Mouse (Mus musculus): ENCODE measurements around the gene Ptprk. TPM values are rescaled to one million over a fixed set of nuclear protein-coding genes. Genes with fewer than 3 reads are reported as not detected.

The Ptprk gene
- polyA plus RNA-seq, 1 experiment from 2014 or later: 29.6 TPM

DNA sequence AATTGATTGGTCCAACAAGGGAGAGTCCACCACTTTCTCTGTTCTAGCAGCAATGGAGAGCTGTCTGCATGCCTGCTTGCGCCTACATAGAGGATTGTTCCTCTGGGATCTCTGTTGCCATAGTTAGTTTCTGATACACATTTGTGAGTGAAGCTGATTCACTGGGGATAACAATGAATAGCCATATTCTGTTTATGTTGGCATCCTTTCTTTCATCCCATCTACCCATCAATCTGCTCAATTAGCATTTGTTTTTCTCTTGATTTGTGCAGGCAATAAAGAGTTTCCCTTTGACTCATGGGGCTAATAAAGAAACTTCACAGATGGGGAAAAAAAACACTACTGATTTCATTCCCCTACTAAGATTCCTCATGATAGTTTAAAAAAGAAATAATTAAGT lies 423.2 kb downstream of the Ptprk start:
- H3K27me3 ChIP-seq (ENCODE audit: low read depth, poor library complexity, severe bottlenecking): no peaks in the 10 kb centered on the region
- H3K4me1 ChIP-seq: peaks cover 17% of the 10 kb centered on the region
- no peaks in the 10 kb centered on the region for H3K36me3 ChIP-seq
- H3K9me3 ChIP-seq (replicated peaks): no peaks in the 10 kb centered on the region
- 85% methylated on average over 1 of the region's 1 CpGs for WGBS
- H3K4me3 ChIP-seq: no peak overlapping the region
- DNase-seq (ENCODE audit: low spot score): no peak
- no peak overlapping the region for H3K27ac ChIP-seq (replicated peaks)

- H3K4me3 ChIP-seq: no peak overlapping the region
- WGBS: 83% methylated on average over 3 of the region's 3 CpGs
- no peaks in the 10 kb centered on the region for H3K36me3 ChIP-seq
These were observed 423.9 kb downstream of the Ptprk start for GRCm38 (mm10) chr10:28498504-28498903.

GRCm38 (mm10) chr10:28513601-28514000 lies 439.0 kb downstream of the Ptprk start:
- H3K27me3 ChIP-seq (ENCODE audit: low read depth, poor library complexity, severe bottlenecking): no peaks in the 10 kb centered on the region
- WGBS: 98% methylated on average over 2 of the region's 2 CpGs
- no peak overlapping the region for H3K27ac ChIP-seq (replicated peaks)
- H3K4me1 ChIP-seq: no peaks in the 10 kb centered on the region
- H3K36me3 ChIP-seq: no peaks in the 10 kb centered on the region
- no peak overlapping the region for H3K4me3 ChIP-seq
- DNase-seq (ENCODE audit: low spot score): no peak
- H3K9me3 ChIP-seq (replicated peaks): no peaks in the 10 kb centered on the region

More at GRCm38 (mm10) chr10:28498504-28498903, 423.9 kb downstream of the Ptprk start:
- no peaks in the 10 kb centered on the region for H3K27me3 ChIP-seq (ENCODE audit: low read depth, poor library complexity, severe bottlenecking)
- H3K9me3 ChIP-seq (replicated peaks): no peaks in the 10 kb centered on the region
- H3K4me1 ChIP-seq: peaks cover 10% of the 10 kb centered on the region
- no peak for DNase-seq (ENCODE audit: low spot score)
- no peak overlapping the region for H3K27ac ChIP-seq (replicated peaks)

DNA sequence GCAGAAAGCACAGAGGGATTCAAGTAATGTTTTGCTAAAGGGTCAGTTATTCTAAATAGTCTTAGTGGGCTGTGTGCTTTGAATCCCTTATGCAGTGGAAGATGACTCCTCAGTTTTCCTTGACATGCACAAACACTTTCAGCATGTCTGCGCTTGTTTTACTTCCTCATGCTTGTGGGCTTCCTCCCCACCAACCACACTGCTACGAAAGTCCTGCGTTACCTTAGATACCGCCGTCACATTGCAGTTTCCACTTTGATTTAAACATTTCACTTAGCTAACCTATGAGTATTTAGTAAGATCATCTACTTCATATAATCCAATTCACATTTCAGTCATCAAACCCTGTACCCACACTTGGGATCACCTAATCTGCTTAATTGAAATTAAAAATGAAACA lies 441.5 kb downstream of the Ptprk start:
- WGBS: 89% methylated on average over 5 of the region's 5 CpGs
- H3K4me1 ChIP-seq: no peaks in the 10 kb centered on the region
- no peak overlapping the region for H3K4me3 ChIP-seq
- no peak for DNase-seq (ENCODE audit: low spot score)
- no peaks in the 10 kb centered on the region for H3K9me3 ChIP-seq (replicated peaks)
- no peaks in the 10 kb centered on the region for H3K36me3 ChIP-seq
- H3K27me3 ChIP-seq (ENCODE audit: low read depth, poor library complexity, severe bottlenecking): no peaks in the 10 kb centered on the region
- no peak overlapping the region for H3K27ac ChIP-seq (replicated peaks)

DNA sequence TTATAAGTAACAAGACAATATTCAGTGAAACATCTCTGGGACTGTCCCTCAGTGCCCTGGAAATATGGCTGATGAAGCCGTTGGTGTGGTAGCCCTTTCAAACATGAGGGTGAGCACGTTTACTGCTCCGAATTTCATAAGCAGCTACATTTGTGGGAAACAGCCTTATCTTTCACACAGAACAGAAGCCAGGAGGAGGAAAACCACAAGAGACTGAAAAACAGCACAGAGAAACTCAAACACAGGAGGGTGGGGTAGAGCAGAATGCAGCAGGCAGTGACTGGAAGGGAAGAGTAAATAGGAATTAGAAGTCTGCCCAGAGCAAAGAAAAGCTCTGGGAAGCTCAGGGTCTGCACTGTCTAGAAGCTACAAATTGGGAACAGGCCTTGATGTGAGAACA lies 443.7 kb downstream of the Ptprk start:
- no peak for DNase-seq (ENCODE audit: low spot score)
- Histone ChIP-seq H3K36me3 (no peaks in the 10 kb centered on the region), H3K27ac (replicated peaks) (no peak overlapping the region), H3K4me1 (no peaks in the 10 kb centered on the region), H3K27me3 (ENCODE audit: low read depth, poor library complexity, severe bottlenecking) (no peaks in the 10 kb centered on the region), H3K4me3 (no peak overlapping the region), H3K9me3 (replicated peaks) (no peaks in the 10 kb centered on the region)
- 73% methylated on average over 3 of the region's 3 CpGs for WGBS

DNA sequence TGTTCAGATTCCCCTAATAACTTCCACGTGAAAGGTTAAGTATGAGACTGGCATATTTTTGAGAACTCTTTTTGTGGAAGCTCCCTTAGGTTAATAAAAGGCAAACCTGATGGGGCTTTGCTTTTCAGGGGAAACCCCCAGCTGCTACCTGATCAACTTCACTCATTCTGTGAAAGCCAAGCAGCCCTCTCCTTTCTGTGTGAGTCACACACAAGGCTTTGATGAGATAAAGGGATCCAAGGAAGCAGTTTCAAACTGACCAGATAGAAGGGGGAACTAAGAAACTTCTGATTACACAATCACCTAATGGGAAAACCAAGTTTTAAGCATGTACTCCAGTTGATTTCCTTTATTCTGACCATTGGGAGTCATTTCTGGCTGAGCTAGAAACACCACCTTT lies 445.2 kb downstream of the Ptprk start:
- WGBS: 78% methylated on average over 1 of the region's 1 CpGs
- Histone ChIP-seq H3K27me3 (ENCODE audit: low read depth, poor library complexity, severe bottlenecking) (no peaks in the 10 kb centered on the region), H3K4me1 (no peaks in the 10 kb centered on the region), H3K27ac (replicated peaks) (no peak overlapping the region), H3K4me3 (no peak overlapping the region), H3K36me3 (no peaks in the 10 kb centered on the region), H3K9me3 (replicated peaks) (no peaks in the 10 kb centered on the region)
- no peak for DNase-seq (ENCODE audit: low spot score)

- H3K36me3 ChIP-seq: no peaks in the 10 kb centered on the region
- no peaks in the 10 kb centered on the region for H3K4me1 ChIP-seq
- H3K9me3 ChIP-seq (replicated peaks): no peaks in the 10 kb centered on the region
- no peak for DNase-seq (ENCODE audit: low spot score)
- H3K4me3 ChIP-seq: no peak overlapping the region
- 93% methylated on average over 14 of the region's 14 CpGs for WGBS
- no peak overlapping the region for H3K27ac ChIP-seq (replicated peaks)
- H3K27me3 ChIP-seq (ENCODE audit: low read depth, poor library complexity, severe bottlenecking): no peaks in the 10 kb centered on the region
These were observed 449.5 kb downstream of the Ptprk start for GRCm38 (mm10) chr10:28523992-28524735.

- Histone ChIP-seq H3K36me3 (no peaks in the 10 kb centered on the region), H3K4me3 (no peak overlapping the region), H3K27ac (replicated peaks) (no peak overlapping the region), H3K9me3 (replicated peaks) (no peaks in the 10 kb centered on the region), H3K27me3 (ENCODE audit: low read depth, poor library complexity, severe bottlenecking) (no peaks in the 10 kb centered on the region), H3K4me1 (no peaks in the 10 kb centered on the region)
- DNase-seq (ENCODE audit: low spot score): no peak
- WGBS: 89% methylated on average over 4 of the region's 4 CpGs
These were observed 466.0 kb downstream of the Ptprk start for GRCm38 (mm10) chr10:28540595-28540994.

DNA sequence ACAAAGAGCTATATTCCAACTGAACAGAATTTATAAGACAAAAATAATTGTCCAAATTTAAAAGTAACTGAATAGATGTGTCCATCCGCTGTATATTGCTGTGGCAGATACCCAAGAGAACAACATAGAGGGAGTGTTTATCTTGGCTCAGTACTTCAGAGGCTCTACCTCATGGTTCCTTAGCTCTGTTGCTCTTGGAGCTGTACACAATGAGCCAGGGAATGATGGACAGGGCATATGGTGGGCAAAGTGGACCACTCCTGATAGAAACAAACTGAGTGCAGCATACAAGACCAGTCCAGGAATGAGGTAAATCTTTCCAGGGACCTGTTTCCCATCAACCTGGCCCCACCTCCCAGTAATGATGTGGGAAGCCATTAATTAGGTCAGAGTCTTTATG lies 468.1 kb downstream of the Ptprk start:
- Histone ChIP-seq H3K27me3 (ENCODE audit: low read depth, poor library complexity, severe bottlenecking) (no peaks in the 10 kb centered on the region), H3K4me3 (no peak overlapping the region), H3K36me3 (no peaks in the 10 kb centered on the region), H3K27ac (replicated peaks) (no peak overlapping the region), H3K9me3 (replicated peaks) (no peaks in the 10 kb centered on the region), H3K4me1 (no peaks in the 10 kb centered on the region)
- 90% methylated on average over 1 of the region's 1 CpGs for WGBS
- DNase-seq (ENCODE audit: low spot score): no peak

GRCm38 (mm10) chr10:28550549-28550948 lies 475.9 kb downstream of the Ptprk start:
- no peak for DNase-seq (ENCODE audit: low spot score)
- no peaks in the 10 kb centered on the region for H3K9me3 ChIP-seq (replicated peaks)
- H3K4me1 ChIP-seq: 0 out of 2 replicates have a peak, but pooled peaks cover 3% of the 10 kb centered on the region
- no peak overlapping the region for H3K27ac ChIP-seq (replicated peaks)
- no peaks in the 10 kb centered on the region for H3K27me3 ChIP-seq (ENCODE audit: low read depth, poor library complexity, severe bottlenecking)
- no peak overlapping the region for H3K4me3 ChIP-seq
- no peaks in the 10 kb centered on the region for H3K36me3 ChIP-seq
- 56% methylated on average over 4 of the region's 4 CpGs for WGBS

DNA sequence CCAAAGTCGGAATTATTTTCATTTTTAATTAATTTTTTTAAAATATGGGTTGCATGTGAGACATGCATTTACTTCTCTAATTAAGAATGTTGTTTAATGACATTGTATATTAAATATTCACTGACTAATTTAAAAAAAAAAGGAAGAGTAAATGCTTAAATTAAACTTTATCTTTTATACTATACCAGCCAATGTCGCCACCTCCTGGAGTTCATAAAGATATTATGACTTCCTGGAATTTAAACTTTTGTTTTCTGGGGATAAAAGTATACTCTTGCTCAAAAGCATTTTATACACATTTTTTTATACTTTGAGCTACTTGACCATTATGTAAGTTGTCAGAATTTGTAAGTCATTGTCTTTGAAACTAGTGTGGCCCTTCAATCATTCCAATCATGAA lies 477.4 kb downstream of the Ptprk start:
- Histone ChIP-seq H3K4me3 (no peak overlapping the region), H3K4me1 (0 out of 2 replicates have a peak, but pooled peaks cover 3% of the 10 kb centered on the region), H3K36me3 (no peaks in the 10 kb centered on the region), H3K27me3 (ENCODE audit: low read depth, poor library complexity, severe bottlenecking) (no peaks in the 10 kb centered on the region), H3K27ac (replicated peaks) (no peak overlapping the region), H3K9me3 (replicated peaks) (no peaks in the 10 kb centered on the region)
- WGBS: 92% methylated on average over 2 of the region's 2 CpGs
- DNase-seq (ENCODE audit: low spot score): no peak

DNA sequence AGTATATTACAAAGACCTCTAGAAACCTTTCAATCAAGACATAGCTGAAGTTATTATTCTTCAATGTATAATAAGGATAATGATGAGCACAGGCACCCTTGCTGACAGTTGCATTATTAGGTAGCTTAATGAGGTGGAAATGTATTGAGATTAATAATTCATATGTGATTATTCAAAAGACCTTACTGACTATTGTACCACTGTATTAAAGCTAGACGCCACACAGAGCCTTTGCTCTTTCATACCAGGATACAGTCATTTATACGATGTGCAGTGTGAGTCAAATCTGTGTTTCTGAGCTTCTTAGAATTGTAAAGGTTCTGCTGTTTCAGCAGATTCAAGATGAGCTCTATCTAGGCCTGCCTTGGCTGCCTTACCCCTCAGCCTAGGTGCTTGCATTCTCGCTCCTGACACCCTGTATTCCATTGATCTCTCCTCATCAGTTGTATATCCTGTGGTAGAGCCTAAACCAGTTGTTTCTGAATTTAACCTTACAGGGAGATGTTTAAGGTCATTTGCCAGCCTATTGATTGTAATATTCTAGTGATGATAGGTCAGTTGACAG lies 489.6 kb downstream of the Ptprk start:
- Histone ChIP-seq H3K27ac (replicated peaks) (no peak overlapping the region), H3K9me3 (replicated peaks) (no peaks in the 10 kb centered on the region)
- WGBS: 90% methylated on average over 3 of the region's 3 CpGs

DNA sequence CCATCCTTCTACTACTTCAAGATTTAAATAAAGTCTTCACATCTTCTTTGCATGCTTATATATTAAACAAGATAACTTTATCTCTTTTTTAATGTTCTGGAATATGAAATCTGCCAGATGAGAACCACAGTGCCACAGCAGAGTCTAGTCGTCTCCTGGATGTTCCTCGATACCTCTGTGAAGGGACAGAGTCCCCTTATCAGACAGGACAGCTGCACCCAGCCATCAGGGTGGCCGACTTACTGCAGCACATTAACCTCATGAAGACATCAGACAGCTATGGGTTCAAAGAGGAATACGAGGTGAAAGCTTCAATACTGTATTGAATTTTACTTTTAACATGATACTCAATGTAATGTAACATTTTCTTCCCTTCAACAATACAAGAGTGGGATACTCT lies 491.8 kb downstream of the Ptprk start:
- peaks cover 5% of the 10 kb centered on the region; the same call in 1 of the 2 replicates for H3K36me3 ChIP-seq
- 80% methylated on average over 4 of the region's 4 CpGs for WGBS
- H3K27ac ChIP-seq (replicated peaks): no peak overlapping the region
- no peak overlapping the region for H3K4me3 ChIP-seq
- peaks cover 2% of the 10 kb centered on the region; the same call in 1 of the 2 replicates for H3K4me1 ChIP-seq
- no peak for DNase-seq (ENCODE audit: low spot score)
- no peaks in the 10 kb centered on the region for H3K27me3 ChIP-seq (ENCODE audit: low read depth, poor library complexity, severe bottlenecking)
- H3K9me3 ChIP-seq (replicated peaks): no peaks in the 10 kb centered on the region

More for the DNA sequence above, 489.6 kb downstream of the Ptprk start:
- peaks cover 5% of the 10 kb centered on the region; the same call in 1 of the 2 replicates for H3K36me3 ChIP-seq
- H3K4me1 ChIP-seq: peaks cover 2% of the 10 kb centered on the region; the same call in 1 of the 2 replicates
- DNase-seq (ENCODE audit: low spot score): no peak
- H3K27me3 ChIP-seq (ENCODE audit: low read depth, poor library complexity, severe bottlenecking): no peaks in the 10 kb centered on the region
- no peak overlapping the region for H3K4me3 ChIP-seq

Measured in midbrain, embryonic 10.5 days (tissue).